Mouse (Mus musculus) neural tube, embryonic 14.5 days (tissue): ENCODE data around the gene Serpine1. TPM values are rescaled to one million over a fixed set of nuclear protein-coding genes. Genes with fewer than 3 reads are reported as not detected.

ENCODE experiments used
- ATAC-seq: fragments of 200-750 bp; cut with Nextera tagmentation; 2 replicates; pipeline ENCODE4 v1.8.0; 2017; ENCODE audit warnings: low read depth, mild to moderate bottlenecking, moderate TSS enrichment, moderate library complexity
- H3K27ac ChIP-seq: fragments of 300-500 bp; sonication (generic); 2 replicates; pipeline ENCODE4 v1.5.1; 2014; ENCODE audit warnings: low read depth, mild to moderate bottlenecking, control low read depth, low read length, moderate library complexity, mixed read lengths
- H3K27me3 ChIP-seq: fragments of 300-500 bp; sonication (generic); 2 replicates; pipeline ENCODE4 v1.6.1; 2014; ENCODE audit warnings: low read length; ENCODE audit not compliant: control insufficient read depth, insufficient read depth
- H3K36me3 ChIP-seq: fragments of 300-500 bp; sonication (generic); 2 replicates; pipeline ENCODE4 v1.6.1; 2014; ENCODE audit warnings: low read length, mixed read lengths; ENCODE audit not compliant: control insufficient read depth, insufficient read depth
- H3K4me1 ChIP-seq: fragments of 300-500 bp; sonication (generic); 2 replicates; pipeline ENCODE4 v1.6.1; 2014; ENCODE audit warnings: low read length; ENCODE audit not compliant: control insufficient read depth, insufficient read depth
- H3K4me2 ChIP-seq: fragments of 300-500 bp; sonication (generic); 2 replicates; pipeline ENCODE4 v1.6.1; 2014; ENCODE audit warnings: mild to moderate bottlenecking, low read depth, low read length, control low read depth
- H3K4me3 ChIP-seq: fragments of 300-500 bp; sonication (generic); 2 replicates; pipeline ENCODE4 v1.5.1; 2014; ENCODE audit warnings: low read depth, low read length, control low read depth, mixed read lengths
- H3K9ac ChIP-seq: fragments of 300-500 bp; sonication (generic); replicated peaks from 2 replicates; pipeline ENCODE4 v1.6.1; 2014; ENCODE audit warnings: low read depth, mild to moderate bottlenecking, control low read depth, low read length, mixed read lengths
- H3K9me3 ChIP-seq: fragments of 300-500 bp; sonication (generic); 2 replicates; pipeline ENCODE4 v1.6.1; 2016; ENCODE audit warnings: low read length; ENCODE audit not compliant: control insufficient read depth
- WGBS: fragments of 180-500 bp; shearing (Covaris S2); extraction: QIAGEN DNeasy Blood & Tissue Kit; methylation state at CpG from one replicate; pipeline ENCODE4 v1.1.7; 2014; 5-methylcytosine and 5-hydroxymethylcytosine counted together
- polyA plus RNA-seq: library from polyadenylated mRNA; unstranded; fragments of >200 nt; fragmentation: Nextera tagmentation; extraction: Ambion mirVana; gene quantifications from 2 replicates; pipeline ENCODE4 v1.2.1, GENCODE M21; 2014

The Serpine1 gene
- polyA plus RNA-seq, 1 experiment from 2014 or later, result 0.44 TPM

- H3K27ac ChIP-seq, result no peak overlapping the region
- no peak overlapping the region for H3K4me3 ChIP-seq
- no peak for ATAC-seq
- H3K4me1 ChIP-seq, result no peaks in the 10 kb centered on the region
- whole genome bisulfite sequencing, result 84% methylated on average over 19 of the region's 19 CpGs
- H3K4me2 ChIP-seq, result no peak overlapping the region
- H3K9me3 ChIP-seq, result no peaks in the 10 kb centered on the region
- no peaks in the 10 kb centered on the region for H3K27me3 ChIP-seq
- no peak overlapping the region for H3K9ac ChIP-seq
- no peaks in the 10 kb centered on the region for H3K36me3 ChIP-seq
Observed at GRCm38 (mm10) chr5:137070881-137071605, 1.0 kb downstream of the Serpine1 start.

GRCm38 (mm10) chr5:137068711-137069110 lies 3.4 kb downstream of the Serpine1 start:
- H3K27ac ChIP-seq, result no peak overlapping the region
- H3K27me3 ChIP-seq, result no peaks in the 10 kb centered on the region
- no peak for ATAC-seq
- no peak overlapping the region for H3K4me2 ChIP-seq
- H3K4me3 ChIP-seq, result no peak overlapping the region
- no peaks in the 10 kb centered on the region for H3K9me3 ChIP-seq
- WGBS, result 75% methylated on average over 4 of the region's 4 CpGs
- H3K9ac ChIP-seq, result no peak overlapping the region
- H3K36me3 ChIP-seq, result no peaks in the 10 kb centered on the region
- H3K4me1 ChIP-seq, result no peaks in the 10 kb centered on the region

DNA sequence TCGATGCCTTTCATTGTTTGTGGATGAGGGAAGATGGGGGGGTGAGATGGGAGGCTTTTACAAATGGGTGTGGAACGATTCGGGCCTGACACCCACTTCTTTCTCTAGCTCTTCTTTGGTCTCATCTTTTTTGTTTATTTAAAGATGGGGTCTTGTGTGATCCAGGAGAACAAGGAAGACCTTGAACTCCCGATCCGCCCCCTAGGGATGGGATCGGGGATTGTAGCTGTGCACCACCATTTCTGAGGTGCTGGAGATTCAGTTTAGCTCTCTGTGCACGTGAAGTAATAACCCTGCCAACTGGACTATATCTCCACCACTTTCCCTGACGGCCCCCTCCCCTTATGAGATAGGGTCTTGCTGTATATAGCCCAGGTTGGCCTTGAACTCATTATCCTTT lies 6.1 kb downstream of the Serpine1 start:
- ATAC-seq, result no peak
- Histone ChIP-seq H3K4me2 (no peak overlapping the region), H3K27me3 (no peaks in the 10 kb centered on the region), H3K36me3 (no peaks in the 10 kb centered on the region), H3K9me3 (no peaks in the 10 kb centered on the region), H3K27ac (no peak overlapping the region), H3K9ac (no peak overlapping the region), H3K4me3 (no peak overlapping the region), H3K4me1 (no peaks in the 10 kb centered on the region)
- 80% methylated on average over 8 of the region's 8 CpGs for WGBS

DNA sequence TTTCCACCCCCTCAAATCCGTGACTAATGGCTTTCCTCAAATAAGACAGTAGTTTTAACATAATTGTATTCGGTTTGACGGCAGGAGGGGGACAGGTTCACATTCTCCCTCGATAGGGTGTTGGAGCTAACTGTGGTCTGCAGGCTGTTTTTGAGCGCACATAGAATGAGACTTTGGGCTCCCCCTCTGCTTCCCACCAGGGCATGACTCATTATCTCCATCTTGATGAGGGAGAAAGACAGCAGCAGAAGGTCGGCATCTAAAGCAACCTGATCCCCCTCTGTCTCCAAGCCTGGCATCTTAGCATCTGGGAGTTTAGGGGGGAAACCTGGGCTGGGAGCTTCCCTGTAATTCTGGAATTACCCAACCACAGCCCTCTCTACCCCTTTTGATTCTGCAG lies 6.6 kb downstream of the Serpine1 start:
- 74% methylated on average over 6 of the region's 6 CpGs for WGBS
- Histone ChIP-seq H3K27ac (no peak overlapping the region), H3K27me3 (no peaks in the 10 kb centered on the region), H3K36me3 (no peaks in the 10 kb centered on the region), H3K4me3 (no peak overlapping the region), H3K4me1 (no peaks in the 10 kb centered on the region), H3K9me3 (no peaks in the 10 kb centered on the region), H3K9ac (no peak overlapping the region), H3K4me2 (no peak overlapping the region)
- no peak for ATAC-seq

GRCm38 (mm10) chr5:137062601-137063000 lies 9.5 kb downstream of the Serpine1 start:
- Histone ChIP-seq H3K4me2 (no peak overlapping the region), H3K4me3 (no peak overlapping the region), H3K27ac (no peak overlapping the region), H3K4me1 (no peaks in the 10 kb centered on the region), H3K9ac (no peak overlapping the region), H3K36me3 (no peaks in the 10 kb centered on the region), H3K27me3 (no peaks in the 10 kb centered on the region), H3K9me3 (no peaks in the 10 kb centered on the region)
- no peak for ATAC-seq
- 90% methylated on average over 5 of the region's 5 CpGs for WGBS

DNA sequence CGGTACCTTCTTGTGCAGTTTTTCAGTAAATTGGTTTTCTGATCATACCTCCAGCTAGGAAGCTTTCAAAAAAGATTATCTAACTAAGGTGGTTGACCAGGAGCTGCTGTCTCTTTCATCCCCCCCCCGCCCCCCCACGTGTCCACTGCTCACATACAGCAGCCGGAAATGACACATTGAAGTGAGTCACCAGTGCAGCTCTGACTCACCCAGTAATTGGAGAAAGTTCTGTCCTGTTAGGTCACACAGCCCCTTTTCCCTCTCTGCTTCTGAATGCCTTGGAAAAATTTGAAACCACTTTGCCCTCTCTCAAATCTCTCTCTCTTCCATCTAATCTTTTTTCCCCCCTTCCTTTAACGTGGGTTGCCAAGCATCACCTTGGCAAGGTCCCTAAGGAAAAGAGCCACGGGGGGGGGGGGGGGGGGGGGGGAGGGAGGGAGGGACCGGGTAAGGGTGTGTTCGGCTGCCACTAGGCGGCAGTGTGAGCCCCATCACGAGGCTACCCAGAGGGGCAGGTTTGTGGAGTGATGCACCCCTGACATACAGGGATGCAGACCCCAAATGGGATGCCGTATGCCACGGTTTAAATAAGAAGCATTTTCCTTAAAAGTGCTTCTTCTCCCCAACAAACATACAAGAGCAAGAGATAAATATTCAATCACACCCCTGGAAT lies 10.1 kb downstream of the Serpine1 start:
- H3K4me2 ChIP-seq, result no peak overlapping the region
- no peaks in the 10 kb centered on the region for H3K4me1 ChIP-seq
- H3K27me3 ChIP-seq, result no peaks in the 10 kb centered on the region
- WGBS, result 27% methylated on average over 11 of the region's 12 CpGs
- H3K9me3 ChIP-seq, result no peaks in the 10 kb centered on the region
- no peaks in the 10 kb centered on the region for H3K36me3 ChIP-seq
- ATAC-seq, result no peak
- H3K4me3 ChIP-seq, result no peak overlapping the region
- no peak overlapping the region for H3K9ac ChIP-seq
- H3K27ac ChIP-seq, result no peak overlapping the region

DNA sequence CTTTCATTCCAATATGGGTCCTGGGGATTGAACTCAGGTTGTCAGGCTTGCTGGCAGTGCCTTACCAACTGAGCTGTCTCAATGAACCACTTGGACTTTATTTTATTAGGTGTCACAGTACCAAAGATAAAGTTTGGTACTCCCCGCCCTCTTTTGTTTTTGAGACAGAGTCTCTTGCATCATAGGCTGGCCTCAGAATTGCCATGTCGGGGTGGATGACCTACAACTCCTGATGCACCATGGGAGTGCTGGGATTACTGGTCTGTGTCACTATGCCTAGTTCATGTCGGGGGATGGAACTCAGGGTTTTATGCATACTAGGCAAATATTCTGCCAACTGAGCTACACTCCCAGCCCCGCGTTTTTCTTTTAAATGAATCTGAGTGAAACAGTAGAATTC lies 17.2 kb downstream of the Serpine1 start:
- no peaks in the 10 kb centered on the region for H3K27me3 ChIP-seq
- ATAC-seq, result no peak
- H3K9me3 ChIP-seq, result no peaks in the 10 kb centered on the region
- H3K4me1 ChIP-seq, result no peaks in the 10 kb centered on the region
- 83% methylated on average over 5 of the region's 5 CpGs for WGBS
- H3K4me2 ChIP-seq, result no peak overlapping the region
- no peak overlapping the region for H3K4me3 ChIP-seq
- H3K36me3 ChIP-seq, result no peaks in the 10 kb centered on the region
- H3K27ac ChIP-seq, result no peak overlapping the region
- no peak overlapping the region for H3K9ac ChIP-seq

DNA sequence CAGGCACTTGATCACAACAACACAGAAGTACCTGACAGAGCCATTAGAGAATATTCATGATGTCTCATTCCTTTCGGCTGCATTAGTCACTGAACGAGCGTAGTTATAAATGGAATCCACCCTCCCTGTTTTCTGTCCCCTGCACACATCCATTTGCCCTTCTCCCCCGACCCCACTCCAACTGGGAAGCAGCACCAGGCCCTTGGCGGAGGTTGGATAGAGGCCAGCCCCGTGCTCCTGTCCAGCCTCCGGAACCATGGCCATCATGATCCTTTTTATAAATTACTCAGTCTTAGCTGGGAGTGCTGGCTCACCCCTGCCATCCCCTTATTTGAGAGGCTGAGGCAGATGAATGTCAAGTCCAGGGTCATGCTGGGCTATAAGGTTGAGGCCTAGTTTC lies 17.8 kb downstream of the Serpine1 start:
- Histone ChIP-seq H3K4me1 (no peaks in the 10 kb centered on the region), H3K27ac (no peak overlapping the region), H3K9me3 (no peaks in the 10 kb centered on the region), H3K36me3 (no peaks in the 10 kb centered on the region), H3K9ac (no peak overlapping the region), H3K27me3 (no peaks in the 10 kb centered on the region), H3K4me3 (no peak overlapping the region), H3K4me2 (no peak overlapping the region)
- 84% methylated on average over 7 of the region's 7 CpGs for WGBS
- no peak for ATAC-seq

DNA sequence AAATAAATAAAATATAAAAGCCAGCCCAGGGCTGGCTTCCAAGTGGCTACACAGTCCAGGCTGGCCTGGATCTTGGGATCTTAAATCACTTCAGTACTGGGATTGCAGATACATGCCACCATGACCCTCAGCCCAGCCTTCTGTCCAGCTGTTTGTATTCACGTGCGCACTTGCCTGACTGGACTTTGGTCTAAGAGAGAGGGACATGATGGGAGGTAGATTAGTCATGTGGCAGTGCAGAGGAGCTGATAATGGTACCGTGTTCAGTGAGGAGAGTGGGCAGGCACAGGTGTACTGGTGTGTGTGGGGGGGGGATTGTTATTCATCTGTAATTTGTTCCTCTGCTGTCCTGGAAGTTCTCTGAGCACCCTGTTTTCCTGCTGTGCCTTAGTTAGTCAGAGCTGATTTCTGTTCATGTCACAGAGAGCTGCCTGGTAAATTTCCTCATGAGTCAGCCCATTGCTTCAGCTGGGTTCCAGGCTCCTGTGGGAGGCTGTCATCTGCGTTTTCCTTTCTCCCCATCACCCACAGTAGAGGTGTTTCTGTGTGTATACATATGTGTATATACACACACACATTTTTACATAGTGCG lies 20.1 kb downstream of the Serpine1 start:
- no peak for ATAC-seq
- no peaks in the 10 kb centered on the region for H3K9me3 ChIP-seq
- no peaks in the 10 kb centered on the region for H3K27me3 ChIP-seq
- no peaks in the 10 kb centered on the region for H3K36me3 ChIP-seq
- WGBS, result 87% methylated on average over 5 of the region's 5 CpGs
- no peaks in the 10 kb centered on the region for H3K4me1 ChIP-seq
- no peak overlapping the region for H3K4me2 ChIP-seq
- no peak overlapping the region for H3K9ac ChIP-seq
- no peak overlapping the region for H3K27ac ChIP-seq
- no peak overlapping the region for H3K4me3 ChIP-seq
